Mouse (Mus musculus): ENCODE data around the gene Carns1. TPM values are rescaled to one million over a fixed set of nuclear protein-coding genes. Genes with fewer than 3 reads are reported as not detected.
"Not testable (repeated sequence)": the region's sequence is repeated elsewhere in the genome, so short reads cannot be mapped to it uniquely, and the experiment has no call there.

Carns1 gene
- polyA plus RNA-seq, 1 experiment, result 10.7 TPM

DNA sequence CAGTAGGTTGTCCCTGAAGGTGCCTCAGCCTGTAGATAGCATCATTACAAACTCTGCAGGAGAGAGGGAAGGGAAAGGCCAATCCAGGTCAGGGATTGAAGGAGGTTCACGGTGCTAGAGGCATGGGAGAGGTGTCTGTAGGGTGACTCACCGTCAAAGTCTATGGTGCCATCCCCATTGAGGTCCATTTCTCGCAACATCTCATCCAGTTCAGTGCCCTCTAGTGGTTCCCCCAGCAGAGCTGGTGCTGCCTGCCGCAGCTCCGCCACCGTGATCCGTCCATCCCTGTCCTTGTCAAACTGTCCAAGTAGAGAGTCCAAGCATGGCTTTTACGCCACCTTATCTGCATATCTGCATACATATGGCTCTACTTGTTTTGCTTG is 39.3 kb downstream of the Carns1 start:
- DNase-seq (ENCODE audit: extremely low spot score in 1 of 2, low spot score in 1 of 2), result not testable (repeated sequence)

DNA sequence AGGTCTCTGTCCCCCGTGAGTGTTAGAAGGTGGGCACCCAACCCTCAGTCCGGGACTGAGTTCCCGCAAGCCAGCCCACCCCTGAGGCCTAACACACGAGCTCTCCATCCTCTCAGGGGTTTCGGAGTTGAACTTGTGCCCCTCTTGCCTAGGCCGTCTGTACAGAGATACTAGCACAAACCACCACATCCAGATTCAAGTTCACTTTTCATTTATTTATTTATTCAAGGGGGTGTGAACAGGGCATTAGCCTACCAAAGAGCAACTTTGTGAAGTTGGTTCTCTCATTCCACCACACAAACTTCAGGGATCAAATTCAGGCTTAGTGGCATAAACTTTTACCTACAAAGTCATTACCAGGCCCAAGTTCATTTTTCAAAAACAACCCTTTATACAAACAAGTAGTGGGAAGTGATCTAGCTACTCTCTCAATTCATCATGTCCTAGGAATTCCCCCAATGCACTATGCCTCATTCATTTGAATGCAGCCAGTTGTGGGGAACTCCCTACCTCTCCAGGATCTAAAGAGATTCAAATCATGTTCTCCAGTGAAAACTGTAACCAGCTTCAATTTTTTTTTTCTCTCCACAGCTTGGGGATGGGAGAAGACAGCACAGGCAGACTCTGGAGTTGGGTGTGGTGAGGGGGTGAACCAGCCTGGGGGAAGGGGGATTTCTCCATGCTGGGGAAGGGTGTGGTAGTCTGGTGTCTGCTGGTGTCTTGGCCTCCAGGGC is 39.9 kb downstream of the Carns1 start:
- not testable (repeated sequence) for DNase-seq (ENCODE audit: extremely low spot score in 1 of 2, low spot score in 1 of 2)

DNA sequence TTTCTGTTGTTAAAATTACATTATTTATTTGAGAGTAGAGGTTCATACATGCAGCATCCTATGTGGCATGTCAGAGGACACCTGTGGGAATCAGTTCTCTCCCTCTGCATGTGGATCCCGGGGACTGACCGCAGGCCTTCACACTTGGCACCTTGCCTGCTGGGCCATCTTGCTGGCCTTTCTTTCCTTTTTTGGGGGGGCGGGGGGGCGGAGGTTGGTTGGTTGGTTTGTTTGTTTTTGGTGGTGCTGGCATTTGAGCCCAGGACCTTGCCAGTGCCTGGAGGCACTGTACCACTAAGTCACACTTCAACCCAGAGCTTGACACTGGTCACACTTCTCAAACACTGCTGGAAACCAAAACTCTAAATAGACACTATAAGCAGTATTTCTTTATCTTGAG is 40.9 kb downstream of the Carns1 start:
- no peak for DNase-seq (ENCODE audit: extremely low spot score in 1 of 2, low spot score in 1 of 2)

DNA sequence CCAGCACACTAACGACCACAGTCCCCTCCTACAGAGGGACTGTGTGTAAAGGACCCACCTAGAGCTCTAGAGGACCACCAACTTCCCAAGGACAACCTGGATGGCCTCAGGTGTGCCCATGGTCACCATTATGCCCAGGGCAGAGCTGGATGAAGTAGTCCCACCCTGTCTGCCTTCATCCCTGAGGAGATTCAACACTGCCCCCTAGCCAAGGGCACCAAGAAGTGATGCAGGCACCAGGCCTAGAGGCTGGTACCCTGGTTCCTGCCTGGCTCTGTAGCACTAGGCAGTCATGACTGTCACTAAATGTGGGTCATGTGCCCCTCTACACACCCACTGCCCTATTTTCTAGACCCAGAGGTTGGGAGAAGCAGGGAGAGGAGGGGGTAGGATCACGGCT is 43.5 kb downstream of the Carns1 start:
- DNase-seq (ENCODE audit: extremely low spot score in 1 of 2, low spot score in 1 of 2), result no peak

DNA sequence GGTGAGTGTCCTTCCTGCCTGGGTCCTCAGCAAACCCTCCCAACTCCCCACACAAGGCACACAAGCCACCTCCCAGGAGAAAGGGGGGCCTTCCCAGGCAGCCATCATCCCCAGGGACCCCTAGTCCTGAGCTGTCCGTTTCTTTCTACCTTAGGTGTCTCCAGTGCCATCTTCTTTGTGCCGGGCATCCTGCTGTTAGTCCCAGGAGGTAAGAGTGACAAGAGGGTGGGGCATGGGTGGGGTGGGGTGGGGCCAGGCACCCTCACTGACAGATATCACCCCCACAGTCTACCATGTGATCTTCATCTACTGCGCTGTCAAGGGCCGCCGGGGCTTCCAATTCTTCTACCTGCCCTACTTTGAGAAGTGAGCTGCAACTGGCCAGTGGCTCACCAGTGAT is 44.2 kb downstream of the Carns1 start:
- no peak for DNase-seq (ENCODE audit: extremely low spot score in 1 of 2, low spot score in 1 of 2)

DNA sequence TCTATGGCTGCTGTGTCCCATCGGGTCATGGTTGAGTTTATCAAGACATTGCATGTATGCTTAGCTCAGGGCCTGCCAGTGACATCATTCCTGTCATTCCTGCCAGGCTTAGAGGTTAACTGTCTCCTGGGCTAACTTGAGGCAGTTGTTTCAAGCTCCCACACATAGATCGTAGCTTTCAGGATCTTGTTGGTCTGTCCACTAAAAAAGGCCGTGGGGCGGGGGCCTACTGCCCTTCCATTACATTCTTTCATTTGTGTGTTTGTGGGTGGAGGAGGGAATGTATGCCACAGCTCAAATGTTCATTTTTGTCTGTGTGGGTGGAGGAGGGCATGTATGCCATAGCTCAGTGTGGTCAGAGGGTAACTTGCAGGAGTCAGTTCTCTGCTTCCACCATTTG is 45.2 kb downstream of the Carns1 start:
- no peak for DNase-seq (ENCODE audit: extremely low spot score in 1 of 2, low spot score in 1 of 2)

DNA sequence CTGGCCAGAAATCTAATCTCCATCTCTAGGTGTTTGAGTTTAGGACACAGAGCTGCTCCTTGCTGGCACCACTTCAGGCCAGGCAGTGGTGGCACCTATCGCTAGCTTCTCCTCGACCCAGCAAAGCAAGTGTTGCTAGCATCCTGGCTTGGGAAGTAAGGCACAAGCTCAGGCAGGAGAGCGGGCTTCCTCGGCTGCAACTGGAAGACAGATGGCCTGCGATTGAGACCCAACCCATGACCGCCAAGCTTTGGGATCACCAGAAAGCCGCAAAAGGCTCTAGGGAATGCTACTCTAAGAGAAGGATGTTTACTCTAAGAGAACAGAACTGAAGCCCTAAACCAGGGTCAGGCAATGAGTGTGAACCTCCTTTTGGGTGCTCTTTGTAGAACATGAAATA is 45.8 kb downstream of the Carns1 start:
- DNase-seq (ENCODE audit: extremely low spot score in 1 of 2, low spot score in 1 of 2), result no peak

DNA sequence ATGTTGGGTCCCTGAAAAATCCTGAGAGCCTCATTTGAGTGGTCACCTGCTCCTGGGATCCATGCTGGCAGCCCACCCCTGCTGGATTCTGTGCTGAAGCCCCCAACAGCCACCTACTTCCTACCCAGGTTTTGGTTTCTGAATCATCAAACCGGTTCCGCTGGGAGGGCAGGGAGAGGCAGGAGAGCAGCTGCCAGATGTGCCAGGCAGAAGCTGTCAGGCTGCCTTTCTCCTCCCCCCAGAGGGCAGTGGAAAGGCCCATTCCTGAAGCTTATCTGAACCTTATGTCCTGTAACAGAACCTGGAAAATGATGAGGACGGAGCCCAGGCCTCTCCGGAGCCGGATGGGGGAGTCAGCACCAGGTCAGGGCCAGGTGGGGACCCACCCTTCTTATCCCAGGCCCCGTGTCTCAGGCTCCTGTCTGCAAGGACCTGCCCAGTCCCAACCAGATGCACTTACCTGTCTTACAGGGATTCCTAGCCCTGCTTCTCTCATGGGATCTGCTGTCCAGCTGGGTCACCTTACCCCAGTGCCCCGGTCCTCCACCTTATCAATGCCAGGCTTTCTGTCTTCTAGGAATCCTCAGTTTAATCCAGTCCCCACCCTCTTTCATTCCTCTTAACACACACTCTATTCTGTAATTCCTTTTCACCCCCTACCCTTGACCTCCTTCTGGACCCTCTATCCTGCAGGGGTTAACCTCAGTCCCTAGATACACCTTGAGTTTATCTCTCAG is 48.4 kb downstream of the Carns1 start:
- no peak for DNase-seq (ENCODE audit: extremely low spot score in 1 of 2, low spot score in 1 of 2)

DNA sequence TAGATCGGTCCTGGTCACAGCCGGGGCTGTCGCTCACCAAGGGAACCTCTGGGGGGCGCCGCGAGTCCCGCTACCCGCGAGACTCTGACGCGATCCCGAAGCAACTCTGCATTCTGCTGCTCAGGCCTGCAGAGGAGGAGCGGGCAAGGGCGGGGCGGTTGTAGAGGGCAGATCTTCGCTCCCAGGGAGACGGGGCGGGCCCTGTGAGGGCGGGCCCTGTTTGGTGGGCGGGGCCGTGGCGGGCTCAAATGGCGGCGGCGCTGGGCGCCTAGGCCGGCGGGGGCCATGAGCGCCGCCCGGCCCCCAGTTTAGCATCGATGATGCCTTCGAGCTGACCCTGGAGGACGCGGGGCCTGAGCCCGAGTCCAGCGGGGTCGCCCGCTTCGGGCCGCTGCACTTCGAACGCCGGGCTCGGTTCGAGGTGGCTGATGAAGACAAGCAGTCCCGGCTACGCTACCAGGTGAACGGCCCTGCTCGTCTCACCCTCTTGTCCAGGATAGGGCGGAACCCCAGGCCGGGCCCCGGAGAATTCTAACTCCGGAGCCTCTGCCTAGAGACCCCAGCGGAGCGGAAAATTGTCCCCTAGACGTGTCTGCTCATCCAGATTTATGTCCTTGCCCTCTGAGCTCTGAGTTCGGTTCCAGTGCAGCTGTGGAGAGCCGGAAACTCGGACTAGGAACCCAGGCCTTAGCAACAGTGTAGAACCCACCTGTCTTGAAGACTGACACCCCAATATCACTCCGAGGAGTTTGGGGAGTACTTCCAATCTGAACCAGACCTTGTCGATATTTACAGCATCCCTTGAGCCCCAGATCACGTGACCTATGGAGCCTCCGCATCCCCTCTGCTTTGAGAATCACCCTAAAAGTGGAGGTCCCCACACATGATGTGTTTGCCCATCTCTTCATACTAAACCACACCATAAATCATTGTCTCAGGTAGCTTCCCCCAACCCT is 49.3 kb downstream of the Carns1 start, which contains the start of gene Aip:
Aip (minus strand) TSS at position 118 of the 956 bp plus-strand sequence.
- peak; percentile 96 to 98 for DNase-seq (ENCODE audit: extremely low spot score in 1 of 2, low spot score in 1 of 2)

DNA sequence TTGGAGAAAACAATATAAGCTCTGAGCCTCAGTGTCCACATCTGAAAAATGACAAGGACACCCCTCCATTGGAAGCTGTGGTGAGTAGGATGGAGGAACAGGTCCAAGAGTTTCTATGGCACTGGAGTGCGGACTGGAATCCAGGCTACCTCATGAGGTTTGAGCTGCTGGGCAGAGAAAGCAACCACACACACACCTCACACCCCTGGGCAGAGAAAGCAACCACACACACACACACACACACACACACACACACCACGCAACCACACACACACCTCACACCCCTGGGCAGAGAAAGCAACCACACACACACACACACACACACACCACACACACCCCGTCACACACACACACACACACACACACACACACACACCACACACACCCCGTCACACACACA is 50.0 kb downstream of the Carns1 start:
- peak in 1 of 2 experiments; percentile 46 for DNase-seq (ENCODE audit: extremely low spot score in 1 of 2, low spot score in 1 of 2)

DNA sequence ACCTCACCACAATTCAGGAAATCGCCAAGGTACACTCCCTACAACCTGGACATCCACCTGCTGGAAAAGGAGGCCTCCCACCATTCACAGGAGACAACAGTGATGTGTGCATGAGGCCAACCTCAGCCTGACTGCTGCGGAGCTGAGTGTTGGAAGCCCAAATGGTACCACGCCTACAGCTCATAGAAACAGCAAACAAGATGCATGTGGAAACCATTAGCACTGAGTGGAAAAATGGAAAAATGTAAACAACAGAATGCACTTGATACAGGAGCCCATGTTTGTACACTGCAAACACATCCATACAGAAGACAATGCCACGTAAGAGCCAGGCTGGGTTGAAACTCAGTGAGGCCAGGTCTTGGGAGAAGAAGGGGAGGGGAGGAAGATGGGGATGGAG is 50.8 kb downstream of the Carns1 start:
- DNase-seq (ENCODE audit: extremely low spot score in 1 of 2, low spot score in 1 of 2), result no peak

DNA sequence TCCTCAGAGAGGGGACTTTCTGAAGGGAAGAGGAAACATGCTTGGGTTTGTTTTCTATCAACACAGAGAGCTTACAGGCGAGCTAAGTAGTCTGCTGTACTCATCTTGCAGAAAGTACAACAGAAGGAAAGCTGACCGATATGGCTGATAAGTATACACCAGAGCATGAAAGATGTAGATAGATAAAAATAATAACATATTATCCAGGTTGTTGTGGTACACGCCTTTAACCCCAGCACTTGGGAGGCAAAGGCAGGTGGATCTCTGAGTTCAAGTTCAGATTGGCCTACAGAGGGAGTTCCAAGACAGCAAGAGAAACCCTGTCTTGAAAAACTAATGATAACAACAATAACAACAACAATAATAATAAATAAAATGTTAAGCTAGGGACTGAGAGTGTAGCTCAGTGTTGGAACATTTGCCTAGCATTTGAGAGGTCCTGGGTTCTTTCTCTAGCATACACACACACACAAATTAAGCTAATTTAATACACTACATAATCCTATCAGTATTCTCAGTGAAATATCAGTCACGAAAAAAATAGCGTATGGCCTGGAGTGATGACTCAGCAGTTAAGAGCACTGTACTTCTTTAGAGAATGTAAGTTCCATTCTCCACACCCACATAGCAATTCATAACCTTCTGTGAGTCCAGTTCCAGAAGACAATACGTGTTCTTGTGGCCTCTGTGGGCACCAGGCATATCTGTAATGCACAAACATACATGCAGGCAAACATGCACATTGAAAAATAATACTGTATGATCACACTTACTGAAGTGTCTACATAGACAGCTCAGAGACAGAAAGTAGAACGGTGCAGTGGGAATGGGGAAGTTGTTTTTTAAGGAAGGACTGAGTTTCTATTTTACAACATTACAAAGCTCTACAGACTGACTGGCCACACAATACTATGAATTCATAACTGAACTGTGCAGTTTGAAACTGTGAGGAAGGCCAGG is 52.6 kb downstream of the Carns1 start:
- DNase-seq (ENCODE audit: extremely low spot score in 1 of 2, low spot score in 1 of 2), result no peak

DNA sequence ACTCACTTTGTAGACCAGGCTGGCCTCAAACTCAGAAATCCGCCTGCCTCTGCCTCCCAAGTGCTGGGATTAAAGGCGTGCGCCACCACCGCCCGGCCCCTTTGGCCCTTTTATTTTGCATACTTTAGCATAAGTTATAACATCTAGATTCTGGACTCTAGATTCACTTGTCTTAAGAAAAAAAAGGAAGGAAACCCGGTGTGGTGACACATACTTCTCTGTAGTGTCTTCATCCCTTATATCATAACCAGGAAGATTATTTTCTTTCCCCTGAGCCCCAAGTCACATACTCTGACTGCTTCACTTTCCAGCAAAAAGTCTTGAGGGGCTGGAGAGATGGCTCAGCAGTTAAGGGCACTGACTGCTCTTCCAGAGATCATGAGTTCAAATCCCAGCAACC is 53.4 kb downstream of the Carns1 start:
- not testable (repeated sequence) for DNase-seq (ENCODE audit: extremely low spot score in 1 of 2, low spot score in 1 of 2)

DNA sequence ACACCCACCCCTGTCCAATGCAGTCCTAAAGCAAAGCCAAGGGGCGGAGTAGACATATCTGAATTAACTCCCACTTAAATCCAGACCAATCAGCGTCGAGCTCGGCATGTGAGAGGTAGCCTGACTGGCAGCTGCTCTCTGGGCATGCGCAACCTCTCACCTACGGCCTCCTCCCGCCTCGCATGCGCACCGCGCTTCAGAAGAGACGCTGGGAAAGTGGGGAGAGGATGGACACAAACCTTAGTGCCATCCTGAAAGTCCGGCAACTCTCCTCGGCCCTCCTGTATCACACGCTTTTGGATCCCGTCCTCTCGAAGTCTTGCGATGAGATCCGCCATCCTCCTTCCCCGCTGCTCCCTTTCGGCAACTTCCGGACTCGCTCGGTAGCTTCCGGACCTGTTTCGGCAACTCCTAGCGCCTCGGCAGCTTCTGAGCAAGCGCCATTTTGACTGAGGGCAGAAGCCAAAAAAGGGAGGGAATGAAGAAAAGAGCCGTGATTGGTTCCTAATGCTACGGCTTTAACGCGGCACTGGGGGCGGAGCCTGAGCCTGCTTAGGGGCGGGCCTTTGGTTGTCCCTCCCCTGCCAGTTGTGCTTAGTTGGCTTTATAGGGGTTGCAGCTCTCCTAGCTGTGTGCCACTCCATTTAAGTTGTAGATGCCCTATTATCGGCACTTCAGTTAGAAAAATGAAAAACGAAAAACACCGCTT is 54.0 kb downstream of the Carns1 start:
- DNase-seq (ENCODE audit: extremely low spot score in 1 of 2, low spot score in 1 of 2), result peak; percentile 96 to 99

DNA sequence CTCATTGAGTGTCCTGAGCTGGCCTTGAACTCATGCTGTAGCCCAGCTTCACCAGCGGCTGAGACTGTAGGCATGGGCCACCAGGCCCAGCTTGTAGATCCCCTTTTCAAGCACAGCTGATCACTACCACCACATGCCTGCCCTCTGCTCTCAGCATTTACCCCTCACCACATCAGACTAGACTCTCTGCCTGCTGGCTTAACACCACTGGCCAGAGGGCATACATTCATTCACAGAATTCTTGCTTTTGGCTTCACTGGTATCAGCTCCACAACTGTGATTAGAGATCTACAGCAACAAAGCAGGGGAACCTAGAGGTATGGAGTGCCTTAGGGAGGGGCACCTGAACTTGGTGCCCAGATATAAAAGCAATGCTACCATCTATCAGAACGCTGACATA is 54.8 kb downstream of the Carns1 start:
- DNase-seq (ENCODE audit: extremely low spot score in 1 of 2, low spot score in 1 of 2), result no peak

DNA sequence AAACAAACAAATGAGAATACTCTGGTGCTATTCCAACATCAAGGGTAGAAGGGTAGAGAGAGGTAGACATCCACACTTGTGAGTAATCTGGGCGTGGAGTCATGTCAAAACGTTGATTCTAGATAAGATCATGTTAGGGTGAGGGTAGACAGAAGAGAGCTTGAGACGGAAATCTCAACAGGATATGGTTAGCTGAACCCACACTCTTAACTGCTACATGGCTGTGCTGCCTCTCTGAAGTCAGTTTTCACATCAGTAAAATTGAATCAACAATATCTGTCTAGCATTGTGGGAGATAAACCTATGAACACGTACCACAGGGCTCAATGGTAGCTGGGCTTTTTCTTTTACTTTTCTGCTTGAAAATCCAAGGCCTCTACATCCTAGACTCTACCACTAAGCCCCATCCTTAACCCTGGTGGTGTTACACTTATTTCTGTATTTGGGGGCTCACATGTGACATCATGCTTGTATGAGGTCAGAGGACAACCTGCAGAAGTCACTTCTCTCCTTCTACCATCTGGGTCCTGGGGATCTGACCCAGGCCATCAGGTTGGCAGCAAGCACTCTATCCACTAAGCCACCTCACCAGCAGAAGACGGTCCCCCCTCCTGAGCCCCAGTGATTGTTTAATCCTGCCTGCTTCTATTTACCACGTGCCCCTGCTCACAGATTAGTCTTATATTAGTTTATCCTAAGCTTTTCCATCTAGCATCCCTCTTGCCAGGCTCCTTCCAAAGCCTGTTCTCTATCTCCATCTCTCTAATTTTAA is 55.4 kb downstream of the Carns1 start:
- no peak for DNase-seq (ENCODE audit: extremely low spot score in 1 of 2, low spot score in 1 of 2)

DNA sequence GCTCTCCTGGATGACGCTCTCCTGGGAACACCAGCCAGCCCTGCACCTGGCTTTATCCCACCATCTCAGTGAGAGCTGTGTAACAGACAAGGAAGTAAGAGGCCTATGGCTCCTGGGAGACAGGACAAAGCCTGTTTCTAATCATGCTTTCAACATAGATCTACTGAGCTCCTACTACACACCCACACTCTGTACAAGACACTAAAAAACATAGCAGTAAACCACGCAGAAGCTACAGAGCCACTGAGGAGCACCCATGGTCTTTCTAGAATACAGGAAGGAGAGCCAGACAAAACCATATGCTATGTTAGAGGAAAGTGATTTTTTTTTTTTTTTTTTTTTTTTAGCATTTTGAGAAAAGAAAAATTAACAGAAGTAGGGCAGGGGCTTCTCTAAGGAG is 56.9 kb downstream of the Carns1 start:
- no peak for DNase-seq (ENCODE audit: extremely low spot score in 1 of 2, low spot score in 1 of 2)

DNA sequence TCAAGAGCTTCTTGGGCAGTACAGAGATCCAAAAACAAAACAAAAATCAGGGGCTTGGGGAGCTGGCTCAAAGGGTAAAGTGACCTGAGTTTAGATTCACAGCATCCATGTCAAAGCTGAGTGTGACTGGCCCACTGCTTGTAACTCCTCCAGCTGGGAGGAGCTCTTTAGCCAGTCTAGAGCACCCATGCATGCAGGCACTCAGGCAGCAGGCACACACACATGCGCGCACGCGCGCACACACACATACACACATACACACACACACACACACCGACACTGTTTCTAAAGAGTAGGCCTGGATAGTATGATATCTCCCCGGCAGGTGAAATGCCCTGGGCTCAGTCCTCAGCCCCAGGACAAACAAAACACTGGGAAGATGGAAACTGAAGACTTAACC is 58.3 kb downstream of the Carns1 start:
- DNase-seq (ENCODE audit: extremely low spot score in 1 of 2, low spot score in 1 of 2), result no peak

DNA sequence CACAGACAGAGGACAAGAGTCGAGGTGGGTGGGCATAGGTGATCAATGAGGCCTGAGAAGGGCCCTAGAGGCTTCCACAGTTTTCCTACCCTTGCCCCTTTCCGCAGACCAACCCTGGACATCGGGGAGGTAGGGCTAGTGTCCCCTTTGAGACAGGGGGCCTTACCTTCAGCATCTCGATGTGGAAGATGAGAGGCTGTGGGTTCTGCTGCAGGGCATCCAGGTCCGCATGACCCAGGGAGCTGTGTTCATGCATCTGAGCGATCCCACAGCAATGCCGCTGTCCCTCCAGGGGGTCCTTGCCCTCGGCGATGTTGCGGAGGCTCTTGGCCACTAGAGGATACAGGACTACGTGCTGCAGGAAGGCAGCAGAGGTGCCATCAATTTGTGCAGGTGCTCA is 59.5 kb downstream of the Carns1 start:
- DNase-seq (ENCODE audit: extremely low spot score in 1 of 2, low spot score in 1 of 2), result no peak
